Mouse (Mus musculus): Measurements from ENCODE around the gene Larp1b.
A peak's percentile ranks its signal among the peaks of the same experiment; 100 is the strongest.

Larp1b gene

DNA sequence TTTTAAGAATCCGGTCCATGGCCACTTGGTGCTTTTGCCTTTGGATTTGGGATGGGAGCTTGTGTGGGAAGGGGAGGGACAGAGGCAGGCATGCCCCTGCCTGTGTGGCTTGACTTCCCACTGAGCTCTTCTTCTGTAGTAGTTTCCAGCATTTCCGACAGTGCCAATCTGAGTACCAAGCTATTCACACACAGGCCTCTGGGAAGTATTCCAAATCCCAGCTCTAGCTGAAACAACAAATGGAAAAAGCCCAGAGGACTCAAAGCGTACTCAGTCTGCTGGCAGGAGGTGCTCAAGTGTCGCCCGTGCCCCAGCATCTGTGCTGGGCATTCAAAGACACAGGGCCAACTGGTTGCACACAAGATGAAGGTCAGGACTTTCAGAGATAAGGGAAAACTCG is 72.4 kb downstream of the Larp1b start:
- no peak for DNase-seq (ENCODE audit: low read depth)

DNA sequence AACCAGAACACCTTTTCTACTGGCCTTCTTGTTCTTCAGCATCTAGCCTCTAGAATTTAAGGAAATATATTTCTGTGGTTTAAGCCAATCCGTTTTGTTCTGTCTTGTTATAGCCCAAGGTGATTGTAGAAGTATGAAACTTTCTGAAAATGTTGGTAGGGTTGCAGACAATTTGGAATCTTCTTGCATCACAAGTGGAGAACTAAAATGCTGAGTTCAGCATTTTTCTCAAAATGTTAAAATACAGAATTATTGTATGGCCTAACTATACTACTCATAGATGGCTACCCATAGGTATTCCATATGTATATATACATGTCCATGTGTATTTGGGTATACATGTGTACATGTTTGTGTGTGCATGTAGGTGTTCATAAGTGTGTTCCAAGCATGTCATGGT is 81.1 kb downstream of the Larp1b start:
- no peak for DNase-seq (ENCODE audit: low read depth)

DNA sequence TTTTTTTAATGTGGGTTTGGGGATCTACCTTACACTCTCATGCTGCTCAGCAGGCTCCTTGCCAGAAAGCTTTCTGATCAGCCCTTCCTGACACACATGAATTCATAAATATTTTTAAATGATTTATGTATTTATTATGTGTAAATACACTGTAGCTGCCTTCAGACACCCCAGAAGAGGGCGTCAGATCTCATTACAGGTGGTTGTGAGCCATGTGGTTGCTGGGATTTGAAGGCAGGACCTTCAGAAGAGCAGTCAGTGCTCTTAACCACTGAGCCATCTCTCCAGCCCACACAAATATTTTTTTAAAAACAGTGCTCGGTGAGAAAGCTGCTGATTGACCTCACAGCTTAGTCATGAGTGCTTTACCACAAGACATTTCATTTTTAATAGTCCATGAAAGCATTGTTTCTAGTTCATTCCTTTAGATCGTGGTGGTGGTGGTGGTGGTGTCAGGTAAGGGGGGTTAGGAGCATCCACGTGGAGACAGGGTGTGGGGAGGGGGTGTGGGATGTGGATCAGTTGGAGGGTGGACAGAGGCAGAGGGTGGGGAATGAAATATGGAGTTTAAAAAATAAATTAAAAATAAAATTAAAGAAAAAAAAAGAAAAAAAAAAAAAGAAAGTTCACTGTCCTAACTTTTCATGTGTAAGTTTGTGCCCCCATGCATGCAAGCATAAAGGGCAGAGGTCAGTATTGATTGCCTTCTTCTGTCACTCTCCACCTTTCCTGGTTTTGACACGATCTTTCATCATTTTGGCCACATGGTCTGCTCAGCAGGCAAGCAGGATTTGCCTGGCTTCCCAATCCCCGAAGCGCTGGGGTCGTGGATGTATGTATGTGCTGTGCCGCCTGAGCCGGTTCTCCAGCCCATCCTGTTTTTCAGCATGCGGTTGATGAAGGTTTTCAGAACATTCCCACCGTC is 81.9 kb downstream of the Larp1b start:
- DNase-seq (ENCODE audit: low read depth): no peak

DNA sequence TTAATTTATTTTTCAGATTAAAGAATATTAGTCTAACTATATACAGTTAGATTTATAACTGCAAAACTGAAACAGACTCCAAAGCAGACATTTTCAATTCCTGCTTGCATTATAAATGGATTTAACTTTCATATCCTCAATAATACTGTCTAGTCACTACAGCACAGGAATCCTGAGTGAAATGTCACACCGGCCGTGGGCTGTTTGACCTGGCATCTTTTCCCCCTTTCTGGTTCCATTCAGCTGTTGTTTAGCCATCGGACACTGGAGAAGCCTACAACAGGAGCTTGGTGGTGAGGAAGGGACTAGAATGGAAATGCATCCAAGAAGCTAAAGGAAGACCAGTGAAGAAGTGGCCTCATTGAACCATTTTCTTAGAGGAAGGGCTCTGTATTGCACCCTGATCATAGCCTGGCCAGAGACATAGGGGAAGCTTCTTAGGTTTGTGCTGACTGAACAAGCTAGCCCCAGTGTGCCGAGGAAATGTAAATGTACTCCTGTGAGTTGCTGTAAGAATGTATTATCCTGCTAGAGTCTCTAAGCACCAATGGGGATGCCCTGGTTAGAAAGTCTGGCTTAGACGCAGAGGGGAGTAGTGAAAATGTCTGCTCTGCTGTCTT is 88.8 kb downstream of the Larp1b start:
- DNase-seq (ENCODE audit: low read depth): no peak

DNA sequence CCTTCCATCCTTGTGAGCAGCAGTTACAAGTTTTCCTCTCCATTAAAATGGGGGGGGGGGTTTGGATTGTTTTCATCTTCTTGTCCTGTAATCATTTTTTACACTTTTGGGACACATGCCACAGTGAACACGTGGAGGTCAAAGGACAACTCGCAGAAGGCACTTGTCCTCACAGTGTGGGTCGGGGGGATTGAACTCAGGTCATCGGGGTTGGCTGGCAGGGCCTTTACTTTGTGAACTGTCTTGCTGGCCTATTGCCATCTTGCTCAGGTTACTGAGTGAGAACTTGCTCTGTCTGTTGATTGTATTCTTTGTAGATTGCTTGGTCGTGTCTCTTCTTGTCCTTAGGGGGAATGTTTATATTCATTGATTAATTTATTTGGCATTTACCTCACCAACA is 91.6 kb downstream of the Larp1b start:
- DNase-seq (ENCODE audit: low read depth): no peak

DNA sequence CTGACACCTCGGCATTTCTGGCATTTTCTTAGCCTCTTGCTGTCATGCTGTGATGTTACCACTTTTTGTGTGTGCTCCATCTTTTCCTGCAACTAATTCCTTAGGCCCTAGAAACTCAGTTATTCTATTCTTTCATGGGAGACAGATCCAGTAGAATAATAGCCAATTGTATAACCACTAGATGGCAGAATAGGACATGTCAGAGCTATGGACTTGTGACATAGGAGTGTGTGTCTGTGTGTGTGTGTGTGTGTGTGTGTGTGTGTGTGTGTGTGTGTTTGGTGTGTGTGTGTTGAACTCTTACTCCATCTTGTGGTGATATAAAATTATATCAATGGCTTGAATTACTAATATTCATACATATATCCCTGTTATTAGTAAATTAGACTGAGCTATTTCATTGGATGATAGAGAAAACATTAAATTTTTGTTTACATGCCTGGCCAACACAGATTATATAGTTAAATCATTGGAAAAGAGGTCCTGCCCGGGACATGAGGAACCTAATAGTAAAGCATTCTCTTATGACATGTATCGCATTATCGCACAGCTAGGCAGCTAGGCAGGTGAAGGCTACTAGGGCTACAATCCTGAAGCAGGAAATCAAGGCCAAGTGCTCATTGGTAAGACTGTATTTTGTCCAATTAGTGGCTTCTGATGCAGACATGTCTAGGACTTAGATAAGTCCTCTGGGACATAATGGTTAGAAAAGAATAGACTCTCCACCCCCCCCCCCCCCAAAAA is 92.7 kb downstream of the Larp1b start:
- DNase-seq (ENCODE audit: low read depth): peak; percentile 57

DNA sequence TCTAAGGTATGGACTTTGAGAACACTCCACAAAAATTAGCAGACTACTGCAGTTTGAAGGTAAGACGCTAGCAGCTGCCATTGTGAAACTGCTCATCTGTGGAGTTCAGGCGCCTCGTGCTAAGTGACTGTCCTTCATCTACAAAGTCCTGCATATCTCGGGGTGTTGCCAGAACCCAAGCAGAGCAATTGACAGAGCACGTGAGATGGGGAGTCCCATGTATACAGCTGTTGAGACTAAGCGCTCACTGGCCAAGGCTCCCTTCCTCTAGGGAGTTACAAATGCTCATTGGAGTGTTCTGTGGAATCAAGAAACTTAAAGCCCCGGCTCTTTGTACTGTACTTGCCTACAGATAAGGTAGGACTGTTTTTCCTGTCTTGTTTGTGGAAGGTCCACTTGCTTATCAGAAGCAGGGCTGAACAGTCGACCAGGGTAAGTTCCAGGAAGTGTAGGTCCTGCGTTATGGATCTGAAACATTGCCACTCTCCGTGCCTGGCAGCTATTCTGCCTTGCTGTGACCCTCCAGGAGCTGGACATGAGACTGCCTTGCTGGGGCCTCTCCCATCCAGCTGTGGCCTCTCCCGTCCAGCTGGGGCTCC is 94.2 kb downstream of the Larp1b start:
- no peak for DNase-seq (ENCODE audit: low read depth)

DNA sequence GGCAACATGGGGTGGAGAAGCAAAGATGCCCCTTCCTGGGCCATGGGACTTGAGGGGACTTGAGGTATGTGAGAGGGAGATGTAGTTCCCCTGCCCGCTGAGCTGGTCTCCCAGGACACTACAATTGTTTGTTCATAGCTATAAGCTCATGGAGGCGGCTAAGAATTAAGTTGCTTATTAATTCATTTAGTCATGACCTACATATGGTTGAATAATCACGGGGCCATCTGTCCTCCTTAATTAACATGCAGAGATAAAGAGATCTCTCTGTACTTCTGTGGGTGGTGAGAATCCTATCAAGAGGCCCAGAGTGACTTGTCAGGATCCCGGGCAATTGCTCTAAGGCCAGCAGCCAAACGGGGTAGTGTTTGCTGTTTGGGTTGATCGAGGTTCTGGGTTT is 98.2 kb downstream of the Larp1b start:
- DNase-seq (ENCODE audit: low read depth): no peak

DNA sequence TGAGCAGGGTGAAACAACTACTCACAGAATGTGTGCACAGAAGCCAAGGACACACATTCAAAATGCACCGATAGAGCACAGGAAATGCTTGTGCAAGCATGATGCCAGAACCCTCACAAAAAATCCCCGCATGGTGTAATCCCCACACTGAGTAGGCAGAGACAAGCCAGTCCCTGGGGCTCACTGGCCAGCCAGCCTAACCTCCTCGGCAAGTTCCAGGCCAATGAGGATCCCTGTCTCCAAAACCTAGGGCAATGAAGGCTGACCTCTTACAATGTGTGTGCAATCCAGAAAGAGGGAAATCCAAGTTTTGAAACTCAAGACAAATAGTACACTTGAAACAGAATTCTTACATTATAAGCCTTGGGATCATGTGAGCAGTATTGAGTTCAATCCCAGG is 103.7 kb downstream of the Larp1b start:
- no peak for DNase-seq (ENCODE audit: low read depth)

DNA sequence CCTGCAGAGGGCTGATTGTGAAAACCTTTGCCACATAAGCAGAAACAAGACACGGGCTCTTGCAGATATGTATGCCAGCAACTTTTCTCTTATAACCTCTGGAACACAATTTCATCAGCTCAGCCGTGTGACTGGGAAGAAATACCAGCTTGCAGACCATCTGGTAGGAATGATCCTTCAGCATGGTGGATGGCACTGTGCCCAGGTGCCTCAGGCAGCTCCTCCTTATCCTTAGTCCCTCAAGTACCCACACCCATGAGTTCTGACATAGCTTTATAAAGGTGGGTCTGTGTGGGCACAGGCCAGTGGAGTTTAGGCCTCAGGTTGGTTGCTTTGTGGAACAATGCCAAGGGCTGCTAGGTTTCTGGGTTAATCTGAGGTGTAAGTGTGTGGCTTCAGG is 108.8 kb downstream of the Larp1b start:
- DNase-seq (ENCODE audit: low read depth): no peak

DNA sequence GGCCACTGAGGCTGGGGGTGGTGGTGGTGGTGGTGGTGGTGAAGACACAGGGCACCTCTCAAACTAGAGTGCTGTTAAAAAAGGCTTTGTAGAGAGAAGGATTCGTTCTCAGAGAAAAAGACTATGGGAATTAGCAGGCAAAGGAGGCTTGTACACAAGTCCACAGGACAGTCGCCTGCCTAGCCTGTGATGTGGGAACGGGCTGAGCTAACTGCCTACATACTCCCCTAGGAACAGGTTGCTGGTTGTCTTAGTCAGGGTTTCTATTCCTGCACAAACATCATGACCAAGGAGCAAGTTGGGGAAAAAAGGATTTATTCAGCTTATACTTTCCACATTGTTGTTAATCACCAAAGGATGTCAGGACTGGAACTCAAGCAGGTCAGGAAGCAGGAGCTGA is 109.6 kb downstream of the Larp1b start:
- DNase-seq (ENCODE audit: low read depth): no peak

DNA sequence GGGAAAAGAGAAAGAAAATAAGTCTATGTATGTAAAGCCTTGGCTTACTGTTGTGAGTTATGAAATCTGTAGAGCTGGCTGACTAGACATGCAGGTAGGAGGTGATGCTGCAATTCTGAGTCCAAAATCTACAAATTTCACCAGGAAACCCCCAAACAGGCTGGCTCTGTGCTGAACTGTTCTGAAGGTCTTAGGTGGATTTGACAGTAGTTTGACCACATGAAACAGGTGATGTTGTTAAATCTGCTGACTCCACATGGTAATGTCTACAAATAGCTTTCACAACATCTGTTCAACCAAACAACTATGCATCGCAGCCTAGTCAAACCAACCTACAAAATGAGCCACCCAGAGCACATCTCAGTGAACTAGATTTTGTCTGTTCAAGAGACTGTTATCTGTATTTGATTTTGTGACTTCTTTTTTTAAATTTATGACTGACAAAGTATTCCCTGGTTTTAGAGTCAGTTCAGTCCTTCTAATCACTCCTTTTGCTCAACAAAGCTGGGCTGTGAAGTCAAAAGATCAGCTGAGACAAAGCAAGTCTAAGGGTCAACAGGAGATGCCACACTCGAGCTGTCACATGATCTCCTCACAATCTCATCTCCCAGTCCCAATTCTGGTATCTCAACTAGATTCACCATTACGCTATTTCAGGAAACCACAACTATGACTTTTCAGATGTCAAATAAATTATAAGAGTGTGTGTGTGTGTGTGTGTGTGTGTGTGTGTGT is 112.4 kb downstream of the Larp1b start:
- no peak for DNase-seq (ENCODE audit: low read depth)

DNA sequence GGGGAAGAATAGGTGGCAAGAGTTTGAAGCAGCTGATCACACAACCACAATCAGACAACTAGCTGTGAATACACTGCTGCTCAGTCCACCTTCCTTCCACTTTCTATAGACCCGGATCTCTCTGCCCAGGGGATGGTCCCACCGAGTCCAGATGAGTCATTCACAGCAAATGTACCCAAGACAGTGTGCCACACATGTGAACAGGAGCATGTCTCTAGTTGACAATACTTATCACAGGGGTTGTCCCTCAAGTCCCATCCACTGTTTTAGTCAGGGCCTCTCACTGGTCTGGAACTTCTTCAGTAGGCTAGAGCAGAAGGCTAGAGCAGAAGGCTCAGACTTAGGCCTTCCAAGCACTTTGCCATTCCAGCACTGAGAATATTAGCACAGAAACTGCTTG is 113.1 kb downstream of the Larp1b start:
- DNase-seq (ENCODE audit: low read depth): no peak

DNA sequence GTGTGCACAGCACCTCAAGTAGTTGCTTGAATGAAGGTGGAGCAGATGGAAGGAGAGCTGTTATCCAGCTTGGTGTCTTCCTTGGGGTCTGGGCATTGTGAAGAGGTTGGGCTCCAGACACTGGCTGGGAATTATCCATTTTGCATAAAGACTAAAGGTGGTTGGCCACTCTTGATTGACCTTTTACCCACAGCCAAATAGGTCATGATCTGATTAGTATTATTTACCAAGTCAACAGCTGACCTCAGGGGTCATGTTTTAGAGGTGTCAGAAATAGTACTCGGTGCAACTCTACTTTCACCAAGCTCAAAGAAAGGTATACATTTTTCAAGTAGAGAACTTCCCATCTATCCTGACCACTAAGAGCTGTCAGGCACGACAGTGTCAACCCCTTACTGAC is 115.7 kb downstream of the Larp1b start:
- no peak for DNase-seq (ENCODE audit: low read depth)

DNA sequence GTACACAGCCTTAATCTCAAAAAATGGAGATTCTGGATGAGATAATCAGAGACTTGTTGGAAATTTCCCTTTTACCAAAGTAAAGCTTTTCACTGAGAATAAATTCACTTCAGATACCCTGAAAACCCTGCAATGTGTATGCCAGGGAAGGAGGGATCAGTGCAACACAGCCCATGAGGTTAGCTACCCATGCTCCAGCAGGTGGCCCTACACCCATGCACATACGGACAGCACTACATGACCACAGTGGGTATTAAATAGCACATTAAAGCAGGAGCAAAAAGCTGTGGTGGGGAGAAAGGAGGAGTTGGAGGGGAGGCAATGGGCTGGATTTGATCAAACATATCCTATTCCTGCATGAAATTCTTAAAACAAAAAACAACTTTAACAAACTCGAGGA is 120.9 kb downstream of the Larp1b start:
- no peak for DNase-seq (ENCODE audit: low read depth)

DNA sequence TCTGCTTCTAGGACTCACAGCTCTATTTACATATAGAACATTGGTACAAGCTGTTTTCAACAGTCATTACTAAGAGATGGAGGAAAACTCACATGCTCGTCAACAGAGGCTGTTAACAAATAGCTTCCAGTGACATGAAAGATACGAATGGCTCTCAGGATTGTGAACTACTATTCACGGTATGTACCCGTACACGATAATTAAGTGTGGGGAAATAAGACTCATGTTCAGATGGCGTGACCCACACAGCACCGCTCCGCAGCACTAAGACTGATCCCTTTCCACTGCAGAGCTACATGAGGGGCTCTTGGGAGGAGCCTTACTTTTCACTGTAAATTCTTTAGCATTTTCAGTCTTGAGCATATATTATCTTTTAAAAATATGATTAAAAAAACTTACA is 125.7 kb downstream of the Larp1b start:
- DNase-seq (ENCODE audit: low read depth): no peak

DNA sequence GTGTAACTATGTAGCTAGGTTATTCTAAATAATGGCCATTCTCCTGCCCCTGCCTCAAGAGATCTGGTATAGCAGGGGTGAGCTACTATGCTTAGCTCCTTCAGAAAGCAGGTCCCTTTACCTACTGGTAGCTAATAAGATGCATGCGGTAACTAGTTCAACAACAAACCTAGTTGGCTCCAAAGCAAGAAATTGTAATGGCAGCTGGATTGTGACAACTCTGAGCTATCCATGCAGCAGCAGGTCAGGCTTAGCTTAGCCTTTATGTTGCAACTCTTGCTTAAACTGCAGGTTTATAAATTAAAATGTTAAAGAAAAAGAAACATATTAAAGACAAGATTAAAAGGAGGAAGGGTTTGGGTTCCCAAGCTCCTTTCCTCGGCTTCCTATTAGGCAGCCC is 129.0 kb downstream of the Larp1b start:
- no peak for DNase-seq (ENCODE audit: low read depth)

DNA sequence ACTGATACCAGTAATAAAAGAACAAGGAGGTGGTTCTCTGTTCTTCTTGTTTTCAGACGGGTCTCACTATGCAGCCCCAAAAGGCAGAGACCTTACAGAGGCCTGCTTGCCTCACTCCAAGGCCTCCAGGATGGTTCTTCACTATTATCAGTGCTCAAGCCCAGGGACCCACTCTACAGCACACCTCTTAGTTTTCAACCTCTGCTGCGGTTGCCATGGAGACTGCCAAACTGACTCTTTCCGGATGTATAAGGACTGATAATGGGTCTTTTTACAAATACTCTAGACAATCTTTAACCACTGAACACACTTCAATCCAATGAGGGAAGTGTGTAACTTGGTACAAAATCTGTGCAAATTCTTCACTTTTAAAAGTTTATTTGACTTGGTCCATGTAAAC is 131.1 kb downstream of the Larp1b start:
- DNase-seq (ENCODE audit: low read depth): peak; percentile 58

DNA sequence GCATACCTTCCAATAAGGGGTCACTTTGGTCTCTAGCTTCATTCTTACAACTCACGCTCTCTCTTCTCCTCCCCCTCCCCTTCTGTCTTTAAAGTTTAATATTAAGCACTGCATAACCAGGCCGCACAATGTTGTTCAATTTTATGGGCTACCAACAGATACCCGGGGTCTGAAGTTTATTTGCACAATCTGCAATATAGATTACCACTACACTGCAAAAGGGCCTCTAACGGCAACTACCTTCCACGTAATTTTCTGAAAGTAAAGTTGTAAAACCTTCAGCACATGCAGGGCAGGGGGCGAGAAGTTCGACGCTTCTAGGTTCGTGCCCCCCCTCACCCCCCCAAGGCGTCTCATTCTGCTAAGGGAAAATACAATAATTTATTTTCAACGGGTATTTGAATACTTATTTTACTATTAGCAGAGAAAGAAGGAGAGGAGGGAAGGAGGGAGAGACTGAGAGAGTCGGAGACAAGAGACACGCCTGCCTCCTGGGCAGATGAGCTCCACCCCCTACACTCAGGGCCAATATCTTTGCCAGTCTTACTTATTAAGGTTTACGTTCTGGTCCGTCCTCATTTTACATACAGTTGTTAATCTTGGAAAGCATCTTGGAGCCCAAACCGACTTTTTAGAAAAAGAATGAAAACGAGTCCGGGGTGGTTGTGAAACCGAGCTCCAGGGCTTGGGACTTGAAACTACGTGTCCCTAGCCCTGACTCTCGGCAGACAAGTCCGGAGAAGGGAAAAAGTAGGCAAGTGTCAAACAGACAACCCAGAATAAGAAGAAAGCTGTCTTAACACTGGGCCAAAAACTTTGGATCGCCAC is 132.1 kb downstream of the Larp1b start:
- peak; percentile 63 for DNase-seq (ENCODE audit: low read depth)

DNA sequence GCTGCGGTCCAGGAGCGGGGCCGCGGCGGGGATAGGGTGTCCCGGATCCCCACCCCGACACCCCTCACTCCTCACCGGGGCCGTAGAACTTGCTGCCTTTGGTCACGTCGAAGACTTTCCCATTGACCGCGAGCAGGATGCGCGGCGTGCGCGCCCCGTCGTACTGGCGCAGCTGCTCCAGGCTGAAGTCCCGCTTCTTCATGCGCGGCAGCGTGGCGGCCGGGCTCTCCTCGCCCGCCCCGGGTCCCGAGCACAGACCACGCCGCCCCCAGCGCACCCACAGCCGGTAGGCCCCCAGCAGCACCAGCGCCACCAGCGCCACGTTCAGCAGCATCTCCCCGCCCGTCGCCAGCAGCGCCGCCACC is 132.9 kb downstream of the Larp1b start:
- no peak for DNase-seq (ENCODE audit: low read depth)

Measured in induced T-regulatory cell, adult 2 months (primary cell).